Mouse (Mus musculus): Measurements from ENCODE around the gene Hs3st6.

Hs3st6 gene

GRCm38 (mm10) chr17:24773241-24773640 is 20.5 kb downstream of the Hs3st6 start:
- DNase-seq = no peak

GRCm38 (mm10) chr17:24775173-24775572 is 22.4 kb downstream of the Hs3st6 start:
- no peak for DNase-seq

GRCm38 (mm10) chr17:24777073-24777472 is 24.3 kb downstream of the Hs3st6 start:
- no peak for DNase-seq

- DNase-seq = no peak
Measured at GRCm38 (mm10) chr17:24780821-24781220, 28.0 kb downstream of the Hs3st6 start.

- DNase-seq = no peak
Measured at GRCm38 (mm10) chr17:24792190-24792589, 39.4 kb downstream of the Hs3st6 start.

- DNase-seq = no peak
Measured at GRCm38 (mm10) chr17:24794791-24795190, 42.0 kb downstream of the Hs3st6 start.

- no peak for DNase-seq
Measured at GRCm38 (mm10) chr17:24796969-24797368, 44.2 kb downstream of the Hs3st6 start.

GRCm38 (mm10) chr17:24798229-24798628 is 45.4 kb downstream of the Hs3st6 start:
- DNase-seq = no peak

GRCm38 (mm10) chr17:24799476-24799875 is 46.7 kb downstream of the Hs3st6 start:
- no peak for DNase-seq

- DNase-seq = no peak
Measured at GRCm38 (mm10) chr17:24800524-24800923, 47.7 kb downstream of the Hs3st6 start.

GRCm38 (mm10) chr17:24803952-24804951 is 51.5 kb downstream of the Hs3st6 start, which contains the start of gene Meiob:
Meiob (plus strand) TSS chr17:24804289.
- peak; percentile 15 for DNase-seq

Measured in right cerebral cortex, adult 18-20 months (tissue).